Mouse (Mus musculus) testis, adult 2 months (tissue): ENCODE measurements around the gene Tmem256.
A peak's percentile ranks its signal among the peaks of the same experiment; 100 is the strongest.

Experiments
- CTCF ChIP-seq: fragments of 200-500 bp; IDR thresholded peaks from 2 replicates; pipeline ENCODE4 v1.5.1; 2012; ENCODE audit warnings: low read depth, mild to moderate bottlenecking, inconsistent platforms, low read length, moderate library complexity; ENCODE audit not compliant: control insufficient read depth, insufficient read depth, insufficient replicate concordance
- POLR2A ChIP-seq: fragments of 200-500 bp; IDR thresholded peaks from 2 replicates; pipeline ENCODE4 v1.6.1; 2012; ENCODE audit warnings: low read depth, mild to moderate bottlenecking, inconsistent platforms, low read length, moderate library complexity; ENCODE audit not compliant: control insufficient read depth

DNA sequence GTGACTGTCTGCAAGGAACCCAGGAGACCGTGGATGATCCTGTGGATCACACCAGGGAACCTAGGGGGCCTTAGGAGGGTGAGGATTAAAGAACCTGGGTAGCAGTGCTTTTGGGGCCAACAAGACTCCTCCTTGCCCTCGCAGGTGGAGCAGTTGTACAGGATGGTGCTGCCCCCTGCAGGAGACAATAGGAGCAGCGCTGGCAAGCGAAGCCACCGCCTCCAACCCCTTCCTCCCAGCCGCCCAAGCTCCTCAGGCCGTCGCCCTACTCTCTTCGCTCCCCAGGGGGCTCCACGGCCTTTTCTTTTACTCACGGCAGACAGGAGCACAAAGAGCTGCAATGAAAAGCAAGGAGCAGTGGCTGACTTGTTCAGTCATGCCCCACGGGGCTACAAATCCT lies 38.6 kb downstream of the Tmem256 start:
- TF ChIP-seq POLR2A = no peak
- TF ChIP-seq CTCF = peak; percentile 94
